In genomic region chr17:63498182-63498716, GRCm38 (mm10) we compare ENCODE assay signal across 8 mouse cellular contexts. TPM values are rescaled to one million over a fixed set of nuclear protein-coding genes. Genes with fewer than 3 reads are reported as not detected.
DNase-seq lines count a peak whose midpoint lies in the region; ATAC-seq and TF ChIP-seq lines count a peak whose summit lies in the region.

No protein-coding gene starts in this region.

- no peak for TF ChIP-seq POLR2A in bone marrow, adult 2 months (IDR thresholded peaks at IDR 0.05; ENCODE audit: borderline replicate concordance, control insufficient read depth, low read depth, low read length)

- no peak for DNase-seq in heart, adult 8-10 months (ENCODE audit: low spot score)
- no peak for DNase-seq in layer of hippocampus, adult 11-12 months (ENCODE audit: low spot score)
- DNase-seq in gastrocnemius, postnatal 25 days: no peak
- no peak for DNase-seq in cerebellum, adult 11 months

- H3K27me3 ChIP-seq in heart, embryonic 11.5 days (ENCODE audit: control insufficient read depth, insufficient read depth, low read length): no peaks in the 10 kb centered on the region
- H3K27me3 ChIP-seq in hindbrain, embryonic 13.5 days: no peaks in the 10 kb centered on the region
- no peaks in the 10 kb centered on the region for H3K27me3 ChIP-seq in midbrain, embryonic 15.5 days (replicated peaks)

- no peak overlapping the region for H3K27ac ChIP-seq in heart, embryonic 11.5 days (ENCODE audit: low read depth, low read length)
- H3K27ac ChIP-seq in bone marrow, adult 2 months (ENCODE audit: control insufficient read depth, insufficient read depth, low read depth, low read length, poor library complexity): no peak overlapping the region
- peak overlapping the region; percentile 99 for H3K27ac ChIP-seq in hindbrain, embryonic 13.5 days
- peak overlapping the region; percentile 98 for H3K27ac ChIP-seq in midbrain, embryonic 15.5 days

- H3K9me3 ChIP-seq in heart, embryonic 11.5 days (replicated peaks; ENCODE audit: control insufficient read depth, low read length): no peaks in the 10 kb centered on the region
- no peaks in the 10 kb centered on the region for H3K9me3 ChIP-seq in hindbrain, embryonic 13.5 days
- no peaks in the 10 kb centered on the region for H3K9me3 ChIP-seq in midbrain, embryonic 15.5 days

- 22% methylated on average over 6 of the region's 6 CpGs for WGBS in heart, embryonic 11.5 days (ENCODE audit: insufficient replicate concordance)
- 12% methylated on average over 6 of the region's 6 CpGs for WGBS in bone marrow, adult 2 months
- 24% methylated on average over 6 of the region's 6 CpGs for WGBS in hindbrain, embryonic 13.5 days
- 17% methylated on average over 6 of the region's 6 CpGs for WGBS in midbrain, embryonic 15.5 days

- no peaks in the 10 kb centered on the region for H3K36me3 ChIP-seq in heart, embryonic 11.5 days (ENCODE audit: control insufficient read depth, insufficient read depth, low read length)
- H3K36me3 ChIP-seq in hindbrain, embryonic 13.5 days: no peaks in the 10 kb centered on the region
- H3K36me3 ChIP-seq in midbrain, embryonic 15.5 days (replicated peaks): no peaks in the 10 kb centered on the region

- H3K9ac ChIP-seq in heart, embryonic 11.5 days (ENCODE audit: low read depth, low read length): peak overlapping the region; percentile 97
- H3K9ac ChIP-seq in hindbrain, embryonic 13.5 days: peak overlapping the region; percentile 99
- H3K9ac ChIP-seq in midbrain, embryonic 15.5 days: peak overlapping the region; percentile 100

- H3K4me1 ChIP-seq in heart, embryonic 11.5 days (ENCODE audit: control insufficient read depth, insufficient read depth, low read length): peaks cover 21% of the 10 kb centered on the region
- H3K4me1 ChIP-seq in bone marrow, adult 2 months (ENCODE audit: control insufficient read depth, insufficient read depth, low read length): peaks cover 3% of the 10 kb centered on the region
- peaks cover 52% of the 10 kb centered on the region for H3K4me1 ChIP-seq in hindbrain, embryonic 13.5 days (replicated peaks)
- peaks cover 57% of the 10 kb centered on the region for H3K4me1 ChIP-seq in midbrain, embryonic 15.5 days

- TF ChIP-seq CTCF in bone marrow, adult 2 months (IDR thresholded peaks at IDR 0.05; ENCODE audit: control insufficient read depth, insufficient read depth, low read length): no peak

- no peak for ATAC-seq in heart, embryonic 11.5 days (replicated peaks; ENCODE audit: insufficient number of reproducible peaks, low FRiP score, low TSS enrichment)
- ATAC-seq in hindbrain, embryonic 13.5 days (ENCODE audit: low FRiP score): no peak; the same call in 1 of the 2 replicates
- ATAC-seq in midbrain, embryonic 15.5 days (replicated peaks): no peak

- peak overlapping the region; percentile 79 for H3K4me3 ChIP-seq in heart, embryonic 11.5 days (ENCODE audit: low read depth, low read length)
- peak overlapping the region; percentile 54 for H3K4me3 ChIP-seq in bone marrow, adult 2 months (replicated peaks; ENCODE audit: control insufficient read depth, low read depth, low read length)
- H3K4me3 ChIP-seq in hindbrain, embryonic 13.5 days: peak overlapping the region; percentile 92
- H3K4me3 ChIP-seq in midbrain, embryonic 15.5 days: peak overlapping the region; percentile 98

- peak overlapping the region; percentile 80 for H3K4me2 ChIP-seq in heart, embryonic 11.5 days
- H3K4me2 ChIP-seq in hindbrain, embryonic 13.5 days: peak overlapping the region; percentile 71
- H3K4me2 ChIP-seq in midbrain, embryonic 15.5 days: peak overlapping the region; percentile 65

RNA-seq across cellular contexts. Expression of gene Fbxl17, which starts 1.6 kb away (rescaled TPM):
- polyA plus RNA-seq in heart, embryonic 11.5 days (2014; fragmentation: Nextera tagmentation; extraction: Ambion mirVana): 5.7 and 6.4 TPM in 2 replicates
- total RNA-seq in heart, adult 8-10 months (2022): 10 to 100 TPM; 25.4 to 29.0 (median 28.2) TPM
- polyA plus RNA-seq in bone marrow, adult 2 months (2011; ENCODE audit: insufficient read depth, insufficient read length, low replicate concordance, missing spikeins): 6.8 and 10.7 TPM in 2 replicates
- 12.0 and 17.3 TPM in 2 replicates for polyA plus RNA-seq in hindbrain, embryonic 13.5 days (2015; fragmentation: Nextera tagmentation; extraction: Ambion mirVana)
- polyA plus RNA-seq in midbrain, embryonic 15.5 days (2015; fragmentation: Nextera tagmentation; extraction: Ambion mirVana): 26.5 and 39.8 TPM in 2 replicates
- total RNA-seq in gastrocnemius, postnatal 25 days (2021): 10 to 100 TPM; 34.9 to 37.8 TPM

Comparison
In these comparisons a context has a peak if more than half of its experiments do, and no peak if none do; other contexts are left out.
1. H3K27ac ChIP-seq: peak in hindbrain, embryonic 13.5 days (single experiment) and midbrain, embryonic 15.5 days (single experiment); none in heart, embryonic 11.5 days (single experiment) and bone marrow, adult 2 months (single experiment).
2. Peak in every context shown above with its lines, with median percentiles within 50 percentile points of each other: H3K4me2 ChIP-seq, H3K4me3 ChIP-seq and H3K9ac ChIP-seq.